Comparison of ENCODE assay signal across 8 mouse cellular contexts in genomic region chr2:161108933-161109371, GRCm38 (mm10). TPM values are rescaled to one million over a fixed set of nuclear protein-coding genes. Genes with fewer than 3 reads are reported as not detected.
DNase-seq lines count a peak whose midpoint lies in the region; ATAC-seq and TF ChIP-seq lines count a peak whose summit lies in the region.

TSS of gene Chd6 (minus strand) at chr2:161109075.

- peaks cover 12% of the 10 kb centered on the region for H3K4me1 ChIP-seq in G1E (ENCODE audit: insufficient read depth, low read depth, low read length)
- peaks cover 14% of the 10 kb centered on the region for H3K4me1 ChIP-seq in forebrain, embryonic 16.5 days (replicated peaks; ENCODE audit: control insufficient read depth, insufficient read depth, low read length)
- H3K4me1 ChIP-seq in lung, embryonic 14.5 days (ENCODE audit: insufficient read depth): peaks cover 12% of the 10 kb centered on the region
- peaks cover 2% of the 10 kb centered on the region; the same call in 1 of the 2 replicates for H3K4me1 ChIP-seq in olfactory bulb, adult 2 months (ENCODE audit: control insufficient read depth, insufficient read depth, low read length)
- H3K4me1 ChIP-seq in thymus, adult 2 months (replicated peaks; ENCODE audit: control insufficient read depth, insufficient read depth, low read length): peaks cover 5% of the 10 kb centered on the region; the same call in 1 of the 2 replicates

- peak within 1 kb of the TSS; percentile 88 for H3K9ac ChIP-seq in forebrain, embryonic 16.5 days (replicated peaks; ENCODE audit: low read depth, low read length)
- H3K9ac ChIP-seq in lung, embryonic 14.5 days: peak within 1 kb of the TSS; percentile 97

- H3K27me3 ChIP-seq in G1E (ENCODE audit: insufficient read depth, low read length): peaks cover 11% of the 10 kb centered on the region
- H3K27me3 ChIP-seq in forebrain, embryonic 16.5 days (replicated peaks; ENCODE audit: control insufficient read depth, insufficient read depth, low read length): no peaks in the 10 kb centered on the region
- no peaks in the 10 kb centered on the region for H3K27me3 ChIP-seq in lung, embryonic 14.5 days (ENCODE audit: insufficient read depth, low read length)
- no peaks in the 10 kb centered on the region for H3K27me3 ChIP-seq in thymus, adult 2 months (ENCODE audit: control insufficient read depth, insufficient read depth, low read length)

- peak within 1 kb of the TSS; percentile 88 for H3K4me3 ChIP-seq in G1E (ENCODE audit: low read depth, low read length)
- peak within 1 kb of the TSS; percentile 72 for H3K4me3 ChIP-seq in forebrain, embryonic 16.5 days (replicated peaks; ENCODE audit: low read length)
- peak within 1 kb of the TSS; percentile 85 for H3K4me3 ChIP-seq in layer of hippocampus, adult 2 months
- H3K4me3 ChIP-seq in lung, embryonic 14.5 days (ENCODE audit: low read depth, low read length): peak within 1 kb of the TSS; percentile 98
- H3K4me3 ChIP-seq in olfactory bulb, adult 2 months (ENCODE audit: insufficient read depth, low read depth, low read length): peak within 1 kb of the TSS; percentile 99
- H3K4me3 ChIP-seq in thymus, adult 2 months (ENCODE audit: control insufficient read depth, insufficient read depth, low read length): peak within 1 kb of the TSS; percentile 79

- no peaks in the 10 kb centered on the region for H3K9me3 ChIP-seq in G1E (replicated peaks)
- H3K9me3 ChIP-seq in forebrain, embryonic 16.5 days (ENCODE audit: control insufficient read depth, low read length): no peaks in the 10 kb centered on the region
- H3K9me3 ChIP-seq in lung, embryonic 14.5 days (ENCODE audit: low read depth, low read length): no peaks in the 10 kb centered on the region

- H3K36me3 ChIP-seq in G1E (replicated peaks): peaks cover 6% of the 10 kb centered on the region
- no peaks in the 10 kb centered on the region for H3K36me3 ChIP-seq in forebrain, embryonic 16.5 days (ENCODE audit: control insufficient read depth, insufficient read depth)
- no peaks in the 10 kb centered on the region for H3K36me3 ChIP-seq in lung, embryonic 14.5 days (ENCODE audit: insufficient read depth)
- no peaks in the 10 kb centered on the region for H3K36me3 ChIP-seq in thymus, adult 2 months (ENCODE audit: control insufficient read depth, insufficient read depth, low read length)

- WGBS in forebrain, embryonic 16.5 days: under 1% methylated on average over 19 of the region's 27 CpGs
- under 1% methylated on average over 27 of the region's 27 CpGs for WGBS in lung, embryonic 14.5 days
- WGBS in olfactory bulb, adult 2 months: under 1% methylated on average over 27 of the region's 27 CpGs
- WGBS in thymus, adult 2 months: under 1% methylated on average over 27 of the region's 27 CpGs

- no peak for TF ChIP-seq POLR2A in olfactory bulb, adult 2 months (IDR thresholded peaks at IDR 0.05; ENCODE audit: insufficient read depth, low read depth, low read length)
- peak; percentile 23; the same call in 1 of the 2 replicates for TF ChIP-seq POLR2A in thymus, adult 2 months (IDR thresholded peaks at IDR 0.05; ENCODE audit: control insufficient read depth, extremely low read depth, insufficient read depth, low read length, poor library complexity)

- H3K27ac ChIP-seq in forebrain, embryonic 16.5 days (ENCODE audit: low read length): peak within 1 kb of the TSS; percentile 98
- peak within 1 kb of the TSS; percentile 96 for H3K27ac ChIP-seq in layer of hippocampus, adult 2 months
- H3K27ac ChIP-seq in lung, embryonic 14.5 days (ENCODE audit: low read depth): peak within 1 kb of the TSS; percentile 100
- peak within 1 kb of the TSS; percentile 81 for H3K27ac ChIP-seq in olfactory bulb, adult 2 months (ENCODE audit: insufficient read depth, low read depth, low read length)
- peak within 1 kb of the TSS; percentile 67 for H3K27ac ChIP-seq in thymus, adult 2 months (ENCODE audit: control insufficient read depth, insufficient read depth, low read length)

- peak within 1 kb of the TSS; percentile 75 for H3K4me2 ChIP-seq in forebrain, embryonic 16.5 days (ENCODE audit: low read length)
- H3K4me2 ChIP-seq in lung, embryonic 14.5 days: peak within 1 kb of the TSS; percentile 81

- TF ChIP-seq CTCF in G1E (IDR thresholded peaks at IDR 0.05; ENCODE audit: low read depth, low read length): no peak
- TF ChIP-seq CTCF in layer of hippocampus, adult 2 months (conservative IDR thresholded peaks at IDR 0.05): no peak
- no peak for TF ChIP-seq CTCF in lung, embryonic 14.5 days (IDR thresholded peaks at IDR 0.05; ENCODE audit: low read depth)
- no peak for TF ChIP-seq CTCF in olfactory bulb, adult 2 months (IDR thresholded peaks at IDR 0.05; ENCODE audit: insufficient read depth, low read depth, low read length)
- TF ChIP-seq CTCF in thymus, adult 2 months (IDR thresholded peaks at IDR 0.05; ENCODE audit: borderline replicate concordance, control insufficient read depth, extremely low read depth, insufficient read depth, low read length, poor library complexity): 0 out of 2 replicates have a peak, but pooled peaks have one; percentile 29

- intact Hi-C loops in heart, postnatal 36 days (cut with DNase I): loop anchor here (5.0 kb wide), 1 partner anchor 68 kb away; no protein-coding TSS in a partner anchor

- peak; percentile 100 for ATAC-seq in G1E (ENCODE audit: extremely low read depth, insufficient number of reproducible peaks, low FRiP score, poor library complexity, severe bottlenecking)
- ATAC-seq in forebrain, embryonic 16.5 days: peak; percentile 99
- peak; percentile 99 for ATAC-seq in lung, embryonic 14.5 days (ENCODE audit: insufficient read depth)

- peak; percentile 100 for DNase-seq in G1E (ENCODE audit: low spot score)
- peak; percentile 97 to 100 for DNase-seq in cerebellum, adult 18-20 months
- peak; percentile 98 for DNase-seq in heart, postnatal 36 days
- DNase-seq in layer of hippocampus, adult 2 months (ENCODE audit: low spot score in 2 of 2): peak; percentile 99
- DNase-seq in lung, embryonic 14.5 days: peak; percentile 100
- DNase-seq in thymus, adult 2 months: peak; percentile 99

RNA-seq across cellular contexts. Expression of gene Chd6, which starts in this region (rescaled TPM):
- total RNA-seq in G1E (2014; fragmentation: Nextera tagmentation): 69.4 and 79.5 TPM in 2 replicates
- total RNA-seq in G1E (2017): 34.2 and 39.1 TPM in 2 replicates
- 6.4 and 9.7 TPM in 2 replicates for polyA plus RNA-seq in G1E (2012)
- polyA plus RNA-seq in forebrain, embryonic 16.5 days (2015; fragmentation: Nextera tagmentation; extraction: Ambion mirVana): 33.5 and 37.0 TPM in 2 replicates
- total RNA-seq in heart, postnatal 36 days (2021): 10 to 100 TPM; 56.5 to 64.0 TPM
- 10 to 100 TPM; 56.7 to 57.9 TPM for total RNA-seq in layer of hippocampus, adult 2 months (2021)
- polyA plus RNA-seq in lung, embryonic 14.5 days (2014; fragmentation: Nextera tagmentation; extraction: Ambion mirVana): 35.3 and 36.8 TPM in 2 replicates
- polyA plus RNA-seq in olfactory bulb, adult 2 months (2012; ENCODE audit: insufficient read depth, insufficient read length, low replicate concordance, missing spikeins): 148 TPM in 1 of 2 replicates, not detected in the other
- polyA plus RNA-seq in thymus, adult 2 months (2012; rRNA removed): 27.6 and 28.5 TPM in 2 replicates

Comparison
In these comparisons a context has a peak if more than half of its experiments do, and no peak if none do; other contexts are left out.
1. Peak in every context shown above with its lines: DNase-seq, ATAC-seq, H3K4me3 ChIP-seq and H3K27ac ChIP-seq.